Comparison of ENCODE assay signal across 9 mouse cellular contexts in genomic region chr4:149780565-149781356, GRCm38 (mm10). TPM values are rescaled to one million over a fixed set of nuclear protein-coding genes. Genes with fewer than 3 reads are reported as not detected.
DNase-seq lines count a peak whose midpoint lies in the region; ATAC-seq and TF ChIP-seq lines count a peak whose summit lies in the region.
"Had no signal": no experiment of that assay in that cellular context is flagged by ENCODE, and none has a peak within 500 bp of the region (broad histone marks: within the 10 kb centered on the region; RNA-seq: fewer than 3 reads in every experiment).

No protein-coding gene starts in this region.

- WGBS in lung, postnatal 0 days = 19% methylated on average over 13 of the region's 13 CpGs
- 74% methylated on average over 13 of the region's 13 CpGs for whole genome bisulfite sequencing in forebrain, postnatal 0 days

- TF ChIP-seq EP300 in lung, postnatal 0 days (IDR thresholded peaks at IDR 0.05) = peak; percentile 85; the same call in 1 of the 2 replicates

- peak overlapping the region; percentile 38; the same call in 1 of the 2 replicates for H3K27ac ChIP-seq in lung, postnatal 0 days (ENCODE audit: low read length)
- H3K27ac ChIP-seq in forebrain, postnatal 0 days (ENCODE audit: low read depth, low read length) = no peak overlapping the region
- H3K27ac ChIP-seq: neural tube, embryonic 13.5 days had no signal

- H3K9ac ChIP-seq in lung, postnatal 0 days (replicated peaks; ENCODE audit: low read depth) = no peak overlapping the region
- no peak overlapping the region for H3K9ac ChIP-seq in forebrain, postnatal 0 days
- H3K9ac ChIP-seq: neural tube, embryonic 13.5 days had no signal

- ATAC-seq in lung, postnatal 0 days = peak; percentile 78
- ATAC-seq in forebrain, postnatal 0 days = no peak

- H3K36me3 ChIP-seq in lung, postnatal 0 days (ENCODE audit: insufficient read depth, low read length) = no peaks in the 10 kb centered on the region
- H3K36me3 ChIP-seq in forebrain, postnatal 0 days (ENCODE audit: insufficient read depth) = no peaks in the 10 kb centered on the region
- H3K36me3 ChIP-seq: neural tube, embryonic 13.5 days had no signal

- TF ChIP-seq CTCF in lung, postnatal 0 days (IDR thresholded peaks at IDR 0.05) = no peak
- TF ChIP-seq CTCF in forebrain, postnatal 0 days (IDR thresholded peaks at IDR 0.05; ENCODE audit: low read depth) = no peak

- H3K4me2 ChIP-seq in lung, postnatal 0 days (replicated peaks; ENCODE audit: low read depth, low read length) = peak overlapping the region; percentile 12; the same call in 1 of the 2 replicates
- H3K4me2 ChIP-seq in forebrain, postnatal 0 days (ENCODE audit: low read depth) = no peak overlapping the region
- H3K4me2 ChIP-seq: neural tube, embryonic 13.5 days had no signal

- H3K4me3 ChIP-seq in lung, postnatal 0 days (ENCODE audit: low read depth, low read length) = no peak overlapping the region
- no peak overlapping the region for H3K4me3 ChIP-seq in forebrain, postnatal 0 days (ENCODE audit: low read depth, low read length)
- H3K4me3 ChIP-seq: neural tube, embryonic 13.5 days had no signal

- no peaks in the 10 kb centered on the region for H3K27me3 ChIP-seq in lung, postnatal 0 days (replicated peaks; ENCODE audit: insufficient read depth, low read length)
- no peaks in the 10 kb centered on the region for H3K27me3 ChIP-seq in forebrain, postnatal 0 days (ENCODE audit: insufficient read depth, low read length)

- no peaks in the 10 kb centered on the region for H3K9me3 ChIP-seq in lung, postnatal 0 days (ENCODE audit: low read length)
- no peaks in the 10 kb centered on the region for H3K9me3 ChIP-seq in forebrain, postnatal 0 days (ENCODE audit: low read length)
- H3K9me3 ChIP-seq: neural tube, embryonic 13.5 days had no signal

- peak; percentile 17 for DNase-seq in embryo, embryonic 10 days (ENCODE audit: low spot score)
- no peak for DNase-seq in embryo, embryonic 11 days
- DNase-seq in 3T3-L1 (ENCODE audit: low read depth, low spot score) = peak; percentile 95
- peak; percentile 39 for DNase-seq in c-Kit-negative CD71-positive TER-119-positive erythroid progenitor cells, embryonic 14.5 days (ENCODE audit: low read depth, low spot score)
- DNase-seq in lung, postnatal 0 days (ENCODE audit: low spot score) = peak; percentile 95
- DNase-seq in thymus, postnatal 4 days = no peak
- DNase-seq in cerebellum, postnatal 14 days = no peak
- no peak for DNase-seq in forebrain, postnatal 0 days

- peaks cover 6% of the 10 kb centered on the region; the same call in 1 of the 2 replicates for H3K4me1 ChIP-seq in lung, postnatal 0 days (ENCODE audit: insufficient read depth, low read depth, low read length)
- no peaks in the 10 kb centered on the region for H3K4me1 ChIP-seq in forebrain, postnatal 0 days (ENCODE audit: insufficient read depth)

RNA-seq across cellular contexts. Expression of gene Slc25a33, which starts 6.7 kb away (rescaled TPM):
- polyA plus RNA-seq in lung, postnatal 0 days (2015; fragmentation: Nextera tagmentation; extraction: Ambion mirVana) = 7.4 and 8.6 TPM in 2 replicates
- 12.5 and 18.6 TPM in 2 replicates for total RNA-seq in forebrain, postnatal 0 days (2014; rRNA removed)
- polyA plus RNA-seq in forebrain, postnatal 0 days (2015; fragmentation: Nextera tagmentation; extraction: Ambion mirVana) = 26.5 and 29.7 TPM in 2 replicates

RNA-seq across cellular contexts. Expression of gene Tmem201, which starts 42.9 kb away (rescaled TPM):
- 8.2 and 9.4 TPM in 2 replicates for polyA plus RNA-seq in lung, postnatal 0 days (2015; fragmentation: Nextera tagmentation; extraction: Ambion mirVana)
- 38.6 and 50.7 TPM in 2 replicates for total RNA-seq in forebrain, postnatal 0 days (2014; rRNA removed)
- polyA plus RNA-seq in forebrain, postnatal 0 days (2015; fragmentation: Nextera tagmentation; extraction: Ambion mirVana) = 31.9 and 39.6 TPM in 2 replicates

Comparison
In these comparisons a context has a peak if more than half of its experiments do, and no peak if none do; other contexts are left out.
1. DNase-seq: peak in embryo, embryonic 10 days (single experiment), 3T3-L1 (single experiment), c-Kit-negative CD71-positive TER-119-positive erythroid progenitor cells, embryonic 14.5 days (single experiment) and lung, postnatal 0 days (single experiment); none in embryo, embryonic 11 days (single experiment), thymus, postnatal 4 days (single experiment), cerebellum, postnatal 14 days (0 of 2) and forebrain, postnatal 0 days (single experiment).